Mouse (Mus musculus) midbrain, embryonic 14.5 days (tissue): ENCODE results near the gene S100a7a. TPM values are rescaled to one million over a fixed set of nuclear protein-coding genes. Genes with fewer than 3 reads are reported as not detected.

ENCODE experiments used
- polyA plus RNA-seq: library from polyadenylated mRNA; unstranded; fragments of >200 nt; fragmentation: Nextera tagmentation; extraction: Ambion mirVana; gene quantifications from 2 replicates; pipeline ENCODE4 v1.2.1, GENCODE M21; 2014

S100a7a gene
- polyA plus RNA-seq, 1 experiment from 2014 or later, result not detected

Other genes with a start within 250 kb of the S100a7a start
- gene Ints3, start 220.4 kb upstream of the S100a7a start, polyA plus RNA-seq, result 32.3 and 35.0 TPM in 2 replicates
- gene Npr1, start 188.2 kb upstream of the S100a7a start, polyA plus RNA-seq, result 0.65 and 2.3 TPM in 2 replicates
- gene Ilf2, start 177.9 kb upstream of the S100a7a start, polyA plus RNA-seq, result 271 and 282 TPM in 2 replicates
- gene Snapin, start 163.0 kb upstream of the S100a7a start, polyA plus RNA-seq, result 89.7 and 92.8 TPM in 2 replicates
- gene Chtop, start 144.5 kb upstream of the S100a7a start, polyA plus RNA-seq, result 135 and 145 TPM in 2 replicates
- 8.2 and 8.3 TPM in 2 replicates for gene S100a1, start 139.6 kb upstream of the S100a7a start, polyA plus RNA-seq
- gene S100a13, start 139.6 kb upstream of the S100a7a start, polyA plus RNA-seq, result 5.9 and 8.0 TPM in 2 replicates
- not detected in 2 replicates for gene S100a14, start 127.2 kb upstream of the S100a7a start, polyA plus RNA-seq
- 25.3 and 32.5 TPM in 2 replicates for gene S100a16, start 116.8 kb upstream of the S100a7a start, polyA plus RNA-seq
- not detected in 2 replicates for gene S100a3, start 93.4 kb upstream of the S100a7a start, polyA plus RNA-seq
- not detected in 2 replicates for gene S100a2, start 63.8 kb upstream of the S100a7a start, polyA plus RNA-seq
- not detected in 2 replicates for gene Gm42674, start 52.1 kb upstream of the S100a7a start, polyA plus RNA-seq
- 1.5 TPM in 1 of 2 replicates, not detected in the other for gene S100a4, start 50.2 kb upstream of the S100a7a start, polyA plus RNA-seq
- not detected in 2 replicates for gene S100a5, start 45.5 kb upstream of the S100a7a start, polyA plus RNA-seq
- gene S100a6, start 41.1 kb upstream of the S100a7a start, polyA plus RNA-seq, result 4.6 and 32.0 TPM in 2 replicates
- 2.2 TPM in 1 of 2 replicates, not detected in the other for gene S100a8, start 15.0 kb downstream of the S100a7a start, polyA plus RNA-seq
- gene S100a9, start 41.7 kb downstream of the S100a7a start, polyA plus RNA-seq, result 0.95 TPM in 1 of 2 replicates, not detected in the other
- 0.16 TPM in 1 of 2 replicates, not detected in the other for gene Pglyrp4, start 72.9 kb downstream of the S100a7a start, polyA plus RNA-seq
- not detected in 2 replicates for gene Gm5849, start 123.9 kb downstream of the S100a7a start, polyA plus RNA-seq